Mouse (Mus musculus) lung, postnatal 14 days (tissue): ENCODE results near the gene Lck.
A peak's percentile ranks its signal among the peaks of the same experiment; 100 is the strongest.

Source experiments
- DNase-seq: peaks from one replicate; pipeline ENCODE4 v3.0.0; 2021

The Lck gene

DNA sequence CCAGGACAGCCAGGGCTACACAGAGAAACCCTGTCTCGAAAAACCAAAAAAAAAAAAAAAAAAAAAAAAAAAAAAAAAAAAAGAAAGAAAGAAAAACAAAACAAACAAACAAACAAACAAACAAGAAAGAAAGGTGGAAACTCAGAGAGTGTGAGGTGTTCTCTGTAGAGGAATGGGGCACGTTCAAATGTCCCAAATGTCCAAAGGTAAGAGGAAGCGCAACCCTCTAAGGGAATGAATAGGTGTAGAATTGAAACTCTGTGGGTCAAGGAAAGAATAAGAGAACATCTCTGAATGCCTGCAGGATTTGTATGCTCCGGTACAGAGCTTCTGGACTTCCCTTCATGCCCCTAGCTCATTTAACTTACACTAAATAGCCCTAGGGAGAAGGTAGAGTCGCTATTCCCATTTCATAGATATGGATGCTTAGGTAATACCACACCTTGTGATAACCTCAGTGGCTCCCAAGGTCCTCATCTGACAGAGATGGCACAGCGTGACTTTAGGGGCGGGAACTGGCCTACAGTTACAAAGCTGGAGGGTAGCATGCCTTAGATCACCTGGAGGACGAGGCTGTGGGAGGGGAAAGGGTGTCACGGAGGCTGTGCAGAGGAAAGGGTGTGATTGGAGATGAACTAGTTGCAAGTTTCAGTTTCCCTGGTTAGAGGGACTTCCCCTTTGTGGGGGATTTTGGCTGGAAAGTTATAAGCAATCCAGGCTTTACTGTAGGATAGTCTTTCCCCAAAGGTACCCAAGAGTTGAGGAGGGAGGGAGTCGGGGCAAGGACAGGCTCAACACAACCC, 65.8 kb downstream of the Lck start:
- no peak for DNase-seq

DNA sequence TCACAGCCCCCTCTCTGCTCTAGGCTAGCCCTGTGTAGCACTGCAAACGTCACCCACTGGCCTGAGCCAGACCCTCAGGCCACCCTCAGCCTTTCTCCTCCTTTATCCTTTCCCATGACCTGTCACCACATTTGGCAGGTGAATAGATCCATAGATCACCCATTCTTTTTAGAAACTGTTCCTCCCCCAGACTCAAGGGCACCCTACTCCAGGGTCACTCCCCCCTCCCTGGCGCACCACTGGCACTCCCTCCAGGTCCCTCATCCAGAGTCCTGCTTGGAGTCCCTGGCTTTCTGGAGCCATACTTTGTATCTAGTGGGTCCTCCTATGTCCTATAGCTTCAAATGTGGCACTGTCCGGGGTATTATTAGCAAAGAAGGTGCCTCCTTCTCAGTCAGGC, 67.9 kb downstream of the Lck start:
- no peak for DNase-seq

DNA sequence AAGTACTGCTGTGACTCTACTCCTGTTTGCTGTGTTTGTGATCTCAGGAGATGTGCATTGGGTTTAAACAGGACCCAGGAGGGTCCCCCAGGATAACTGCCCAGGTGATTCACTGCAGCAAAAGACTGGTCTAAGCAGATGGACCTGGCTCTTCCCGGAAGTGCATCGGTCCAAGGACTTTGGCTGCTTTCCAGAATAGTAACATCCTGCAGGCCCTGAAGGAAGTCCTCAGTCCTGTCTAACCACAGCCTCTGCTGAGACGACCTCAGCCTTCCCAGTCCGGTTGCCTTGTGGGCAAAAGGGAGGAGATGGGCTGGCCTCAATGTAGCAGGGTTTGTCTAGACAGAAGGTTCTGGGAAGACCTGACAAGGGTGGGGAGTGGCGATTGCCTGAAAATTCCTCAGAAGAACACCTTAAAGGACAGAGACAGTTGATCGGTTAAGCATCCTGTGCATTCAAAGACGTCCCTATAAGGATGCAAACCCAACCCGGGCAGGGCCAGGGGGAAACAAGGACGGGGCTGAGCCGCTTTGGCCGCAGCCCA, 70.5 kb downstream of the Lck start:
- no peak for DNase-seq

DNA sequence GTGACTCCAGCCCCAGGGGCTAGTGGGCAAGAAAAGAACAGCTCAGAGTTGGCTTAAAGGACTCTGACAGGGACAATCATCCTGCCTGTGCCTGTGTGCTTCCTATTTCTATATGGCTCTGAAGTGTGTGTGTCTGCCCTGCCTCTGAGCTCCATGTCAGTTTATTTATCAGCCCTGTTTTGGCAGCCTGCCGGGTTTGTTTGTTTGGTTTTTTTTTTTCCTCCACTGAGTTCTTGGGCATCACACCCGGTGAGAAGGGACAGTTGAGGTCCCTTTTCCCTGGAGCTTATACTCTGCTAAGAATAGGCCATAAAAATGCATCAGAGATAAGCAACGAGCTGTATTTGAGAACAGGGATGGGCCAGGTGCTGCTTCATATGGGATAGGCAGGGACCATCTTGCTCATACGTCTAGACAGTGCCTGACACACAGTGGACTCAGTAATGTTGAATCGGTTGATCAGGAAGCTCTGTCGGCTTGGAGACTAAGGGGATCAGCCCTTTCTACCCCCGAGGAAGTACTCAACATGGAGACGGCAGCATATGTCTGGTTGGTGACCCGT, 71.0 kb downstream of the Lck start:
- no peak for DNase-seq

DNA sequence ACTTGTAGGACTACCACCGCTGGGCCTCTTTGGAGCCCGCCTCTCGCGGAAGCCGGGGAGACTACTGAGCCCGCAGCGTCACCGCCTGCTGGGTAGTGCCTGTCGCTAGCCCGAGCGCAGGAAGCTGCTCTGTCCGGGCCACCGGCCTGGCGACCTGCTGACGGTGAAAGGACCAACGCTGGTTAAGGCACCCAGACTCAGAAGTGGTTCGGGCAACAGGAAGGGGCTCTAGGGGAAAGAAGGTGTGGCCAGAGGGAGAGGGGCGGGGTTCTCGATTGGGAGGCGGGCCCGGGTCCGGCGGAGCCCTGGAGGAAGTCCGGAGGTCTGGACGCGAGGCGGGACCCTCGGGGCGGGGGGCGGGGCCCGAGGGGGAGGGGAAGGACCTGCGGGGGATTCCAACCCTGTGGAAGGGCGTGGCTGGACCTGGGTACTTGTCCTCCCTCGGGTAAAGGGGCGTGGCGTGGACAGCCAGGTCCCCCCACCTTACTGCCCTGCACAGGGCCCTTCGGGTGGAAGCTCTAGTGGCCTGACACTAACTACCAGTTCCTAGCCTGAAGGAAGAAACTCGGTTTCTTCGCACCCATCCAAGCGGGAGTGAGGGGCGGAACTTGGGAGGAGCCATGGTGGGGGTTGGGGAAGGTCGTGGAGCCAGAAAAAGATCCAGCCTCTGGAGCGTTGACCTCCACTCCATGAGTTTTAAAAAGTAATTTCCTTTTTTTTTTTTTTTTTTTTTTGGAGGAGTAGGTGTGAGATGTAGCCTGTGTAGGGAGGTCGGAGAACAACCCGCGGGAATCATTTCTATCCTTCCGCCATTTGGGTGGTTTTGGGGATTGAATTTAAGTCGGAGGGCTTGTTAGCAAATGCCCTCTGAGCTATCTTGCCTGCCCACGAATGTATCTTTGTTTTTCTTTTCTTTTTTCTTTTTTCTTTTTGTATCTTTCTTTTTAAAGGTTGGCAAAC, 72.6 kb downstream of the Lck start:
- peak; percentile 92 for DNase-seq

GRCm38 (mm10) chr4:129500017-129500416, 73.4 kb downstream of the Lck start:
- DNase-seq, result no peak

- no peak for DNase-seq
These were observed 74.5 kb downstream of the Lck start for GRCm38 (mm10) chr4:129498941-129499340.
